Mouse (Mus musculus) lung, embryonic 15.5 days (tissue): ENCODE results near the gene Rec114. TPM values are rescaled to one million over a fixed set of nuclear protein-coding genes. Genes with fewer than 3 reads are reported as not detected.
A peak's percentile ranks its signal among the peaks of the same experiment; 100 is the strongest.

ENCODE experiments used
- ATAC-seq: fragments of 200-750 bp; cut with Nextera tagmentation; 2 replicates; pipeline ENCODE4 v1.8.0; 2017; ENCODE audit warnings: moderate number of reproducible peaks, borderline replicate concordance; ENCODE audit not compliant: low FRiP score, low TSS enrichment; ENCODE audit errors: extremely low read depth
- H3K27ac ChIP-seq: fragments of 300-500 bp; sonication (generic); 2 replicates; pipeline ENCODE4 v1.5.1; 2015; ENCODE audit warnings: moderate library complexity, mild to moderate bottlenecking, inconsistent platforms
- H3K27me3 ChIP-seq: fragments of 300-500 bp; sonication (generic); 2 replicates; pipeline ENCODE4 v1.6.1; 2015; ENCODE audit warnings: inconsistent platforms
- H3K36me3 ChIP-seq: fragments of 300-500 bp; sonication (generic); 2 replicates; pipeline ENCODE4 v1.6.1; 2015; ENCODE audit warnings: inconsistent platforms
- H3K4me1 ChIP-seq: fragments of 300-500 bp; sonication (generic); 2 replicates; pipeline ENCODE4 v1.6.1; 2015; ENCODE audit warnings: inconsistent platforms
- H3K4me2 ChIP-seq: fragments of 300-500 bp; sonication (generic); 2 replicates; pipeline ENCODE4 v1.6.1; 2015; ENCODE audit warnings: inconsistent platforms, mild to moderate bottlenecking, moderate library complexity
- H3K4me3 ChIP-seq: fragments of 300-500 bp; sonication (generic); 2 replicates; pipeline ENCODE4 v1.5.1; 2015; ENCODE audit warnings: mild to moderate bottlenecking, inconsistent platforms
- H3K9ac ChIP-seq: fragments of 300-500 bp; sonication (generic); 2 replicates; pipeline ENCODE4 v1.6.1; 2015; ENCODE audit warnings: inconsistent platforms
- H3K9me3 ChIP-seq: fragments of 300-500 bp; sonication (generic); 2 replicates; pipeline ENCODE4 v1.6.1; 2016; ENCODE audit warnings: inconsistent platforms
- WGBS: fragments of 180-500 bp; shearing (Covaris S2); methylation state at CpG from one replicate; pipeline ENCODE4 v1.1.7; 2015; 5-methylcytosine and 5-hydroxymethylcytosine counted together
- polyA plus RNA-seq: library from polyadenylated mRNA; unstranded; fragments of >200 nt; fragmentation: Nextera tagmentation; extraction: Ambion mirVana; gene quantifications from 2 replicates; pipeline ENCODE4 v1.2.1, GENCODE M21; 2015

Rec114 gene
- polyA plus RNA-seq, 1 experiment from 2014 or later, result 1.8 TPM

GRCm38 (mm10) chr9:58675371-58675770 is 68.4 kb downstream of the Rec114 start:
- Histone ChIP-seq H3K27ac (no peak overlapping the region), H3K4me3 (no peak overlapping the region), H3K4me1 (peaks cover 11% of the 10 kb centered on the region; the same call in 1 of the 2 replicates), H3K27me3 (no peaks in the 10 kb centered on the region), H3K4me2 (no peak overlapping the region), H3K36me3 (no peaks in the 10 kb centered on the region), H3K9ac (no peak overlapping the region), H3K9me3 (no peaks in the 10 kb centered on the region)
- no peak for ATAC-seq
- 35% methylated on average over 6 of the region's 6 CpGs for WGBS

- no peak overlapping the region for H3K4me2 ChIP-seq
- H3K4me1 ChIP-seq, result peaks cover 11% of the 10 kb centered on the region; the same call in 1 of the 2 replicates
- no peak overlapping the region for H3K27ac ChIP-seq
- 63% methylated on average over 11 of the region's 11 CpGs for WGBS
- no peak for ATAC-seq
- H3K4me3 ChIP-seq, result no peak overlapping the region
- no peaks in the 10 kb centered on the region for H3K27me3 ChIP-seq
- H3K9me3 ChIP-seq, result no peaks in the 10 kb centered on the region
- no peak overlapping the region for H3K9ac ChIP-seq
- no peaks in the 10 kb centered on the region for H3K36me3 ChIP-seq
Measured at GRCm38 (mm10) chr9:58674736-58675135, 69.0 kb downstream of the Rec114 start.

- Histone ChIP-seq H3K4me3 (no peak overlapping the region), H3K4me2 (no peak overlapping the region), H3K4me1 (peaks cover 11% of the 10 kb centered on the region; the same call in 1 of the 2 replicates), H3K9me3 (no peaks in the 10 kb centered on the region), H3K27me3 (no peaks in the 10 kb centered on the region), H3K36me3 (no peaks in the 10 kb centered on the region), H3K27ac (no peak overlapping the region), H3K9ac (no peak overlapping the region)
- 13% methylated on average over 4 of the region's 4 CpGs for WGBS
- no peak for ATAC-seq
Measured at GRCm38 (mm10) chr9:58672474-58672873, 71.3 kb downstream of the Rec114 start.

DNA sequence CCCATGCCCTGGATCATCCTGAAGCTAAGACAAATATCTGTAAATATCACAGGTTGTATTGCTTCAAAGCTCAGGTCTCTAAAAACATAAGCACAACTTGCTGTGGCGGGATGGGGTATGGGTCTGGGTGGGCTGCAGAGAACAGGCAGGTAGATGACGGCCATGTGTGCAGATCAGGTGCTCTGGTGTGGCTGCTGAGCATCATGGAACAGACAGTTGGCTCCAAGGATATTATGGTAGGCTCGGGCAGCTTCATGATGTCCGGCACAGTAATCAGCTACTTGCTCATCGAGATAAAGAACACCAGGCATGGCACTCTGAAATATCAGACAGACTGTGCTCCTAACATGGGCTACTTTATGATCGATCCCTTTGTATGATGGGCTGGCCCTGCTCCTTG is 73.9 kb downstream of the Rec114 start:
- ATAC-seq, result no peak
- WGBS, result 84% methylated on average over 6 of the region's 6 CpGs

GRCm38 (mm10) chr9:58669071-58669470 is 74.7 kb downstream of the Rec114 start:
- Histone ChIP-seq H3K27ac (no peak overlapping the region), H3K4me2 (no peak overlapping the region), H3K36me3 (0 out of 2 replicates have a peak, but pooled peaks cover 4% of the 10 kb centered on the region), H3K27me3 (no peaks in the 10 kb centered on the region), H3K4me3 (no peak overlapping the region), H3K9ac (no peak overlapping the region), H3K9me3 (no peaks in the 10 kb centered on the region), H3K4me1 (peaks cover 8% of the 10 kb centered on the region; the same call in 1 of the 2 replicates)
- no peak for ATAC-seq
- 65% methylated on average over 3 of the region's 3 CpGs for WGBS

More for the DNA sequence above, 73.9 kb downstream of the Rec114 start:
- Histone ChIP-seq H3K36me3 (0 out of 2 replicates have a peak, but pooled peaks cover 4% of the 10 kb centered on the region), H3K4me1 (peaks cover 9% of the 10 kb centered on the region; the same call in 1 of the 2 replicates), H3K4me3 (no peak overlapping the region), H3K27me3 (no peaks in the 10 kb centered on the region), H3K9me3 (no peaks in the 10 kb centered on the region), H3K9ac (no peak overlapping the region), H3K27ac (no peak overlapping the region), H3K4me2 (no peak overlapping the region)

DNA sequence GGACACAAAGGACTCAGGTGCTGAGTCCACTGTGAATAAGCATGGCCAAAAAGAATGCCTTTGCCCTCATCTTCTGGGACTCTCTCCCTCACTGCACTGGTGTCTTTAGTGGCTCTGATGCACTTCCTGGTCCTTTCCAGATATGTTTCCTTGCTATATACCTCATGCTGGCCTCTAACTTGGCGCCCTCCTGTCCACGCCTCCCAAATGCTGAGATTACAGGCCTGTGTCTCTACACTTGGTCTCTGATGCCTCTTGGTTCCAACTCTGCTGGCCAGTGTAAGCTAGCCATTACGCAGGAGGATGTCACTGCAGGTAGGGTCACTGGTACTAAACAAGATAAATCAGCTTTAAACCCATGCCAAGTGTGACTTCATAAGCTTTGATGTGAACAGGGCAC is 75.6 kb downstream of the Rec114 start:
- no peak for ATAC-seq
- no peak overlapping the region for H3K9ac ChIP-seq
- H3K27ac ChIP-seq, result no peak overlapping the region
- no peaks in the 10 kb centered on the region for H3K27me3 ChIP-seq
- no peak overlapping the region for H3K4me3 ChIP-seq
- 86% methylated on average over 3 of the region's 3 CpGs for WGBS
- no peak overlapping the region for H3K4me2 ChIP-seq
- no peaks in the 10 kb centered on the region for H3K9me3 ChIP-seq
- 0 out of 2 replicates have a peak, but pooled peaks cover 4% of the 10 kb centered on the region for H3K36me3 ChIP-seq
- peaks cover 8% of the 10 kb centered on the region; the same call in 1 of the 2 replicates for H3K4me1 ChIP-seq

GRCm38 (mm10) chr9:58667244-58667643 is 76.5 kb downstream of the Rec114 start:
- Histone ChIP-seq H3K36me3 (0 out of 2 replicates have a peak, but pooled peaks cover 5% of the 10 kb centered on the region), H3K4me1 (peaks cover 2% of the 10 kb centered on the region; the same call in 1 of the 2 replicates), H3K27ac (no peak overlapping the region), H3K9ac (no peak overlapping the region), H3K4me2 (no peak overlapping the region), H3K4me3 (no peak overlapping the region), H3K9me3 (no peaks in the 10 kb centered on the region), H3K27me3 (no peaks in the 10 kb centered on the region)
- no peak for ATAC-seq
- WGBS, result 58% methylated on average over 9 of the region's 9 CpGs

DNA sequence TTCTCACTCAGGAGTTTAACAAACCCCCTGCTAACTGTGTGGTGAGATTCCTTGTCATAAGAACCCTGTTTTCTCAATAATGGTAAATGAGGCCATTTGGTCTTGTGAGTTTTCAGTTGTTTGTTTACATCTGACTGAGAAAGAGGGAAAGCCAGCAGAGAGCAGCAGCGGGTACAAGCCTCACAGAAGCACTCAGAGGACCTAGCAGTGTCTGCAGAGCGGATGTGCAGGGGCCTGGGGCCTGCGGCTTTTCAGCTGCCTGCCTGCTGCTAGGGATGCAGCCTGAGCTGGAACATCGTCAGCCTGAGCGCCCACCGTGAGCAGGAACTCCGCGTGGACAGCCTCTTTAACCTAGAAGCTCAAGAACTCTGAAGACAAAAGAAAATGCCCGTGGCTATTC is 77.6 kb downstream of the Rec114 start:
- H3K4me2 ChIP-seq, result no peak overlapping the region
- H3K27ac ChIP-seq, result no peak overlapping the region
- H3K27me3 ChIP-seq, result no peaks in the 10 kb centered on the region
- no peak overlapping the region for H3K9ac ChIP-seq
- no peaks in the 10 kb centered on the region for H3K9me3 ChIP-seq
- no peaks in the 10 kb centered on the region for H3K4me1 ChIP-seq
- 48% methylated on average over 9 of the region's 9 CpGs for WGBS
- no peak overlapping the region for H3K4me3 ChIP-seq
- H3K36me3 ChIP-seq, result peaks cover 11% of the 10 kb centered on the region
- ATAC-seq, result no peak

DNA sequence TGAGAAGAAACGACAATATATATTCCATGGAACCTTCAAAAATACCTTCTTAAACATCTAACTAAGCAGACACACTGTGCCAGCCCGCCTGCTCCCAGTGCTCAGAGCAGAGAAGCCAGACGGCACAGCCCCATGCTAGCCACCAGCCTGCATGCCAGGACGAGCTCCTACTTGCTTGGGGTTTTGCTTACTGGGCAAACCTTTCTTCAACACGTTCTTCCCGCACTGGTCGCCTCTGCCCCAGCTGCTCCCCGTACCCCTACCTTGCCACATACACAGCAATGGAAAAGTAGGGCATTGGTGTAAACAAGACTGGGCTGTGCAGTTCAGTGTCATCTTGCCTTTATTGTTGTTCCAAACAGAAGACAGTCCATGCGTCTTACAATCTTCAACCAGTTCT is 78.3 kb downstream of the Rec114 start:
- Histone ChIP-seq H3K36me3 (peaks cover 11% of the 10 kb centered on the region), H3K4me3 (no peak overlapping the region), H3K27me3 (no peaks in the 10 kb centered on the region), H3K9me3 (no peaks in the 10 kb centered on the region), H3K9ac (no peak overlapping the region), H3K4me2 (no peak overlapping the region), H3K27ac (no peak overlapping the region), H3K4me1 (peaks cover 7% of the 10 kb centered on the region; the same call in 1 of the 2 replicates)
- 71% methylated on average over 9 of the region's 9 CpGs for WGBS
- ATAC-seq, result no peak

GRCm38 (mm10) chr9:58662791-58663190 is 81.0 kb downstream of the Rec114 start:
- peaks cover 11% of the 10 kb centered on the region for H3K36me3 ChIP-seq
- peaks cover 7% of the 10 kb centered on the region; the same call in 1 of the 2 replicates for H3K4me1 ChIP-seq
- no peak overlapping the region for H3K9ac ChIP-seq
- no peaks in the 10 kb centered on the region for H3K27me3 ChIP-seq
- ATAC-seq, result no peak
- no peaks in the 10 kb centered on the region for H3K9me3 ChIP-seq
- 81% methylated on average over 3 of the region's 3 CpGs for WGBS
- no peak overlapping the region for H3K27ac ChIP-seq
- H3K4me2 ChIP-seq, result no peak overlapping the region
- H3K4me3 ChIP-seq, result no peak overlapping the region

DNA sequence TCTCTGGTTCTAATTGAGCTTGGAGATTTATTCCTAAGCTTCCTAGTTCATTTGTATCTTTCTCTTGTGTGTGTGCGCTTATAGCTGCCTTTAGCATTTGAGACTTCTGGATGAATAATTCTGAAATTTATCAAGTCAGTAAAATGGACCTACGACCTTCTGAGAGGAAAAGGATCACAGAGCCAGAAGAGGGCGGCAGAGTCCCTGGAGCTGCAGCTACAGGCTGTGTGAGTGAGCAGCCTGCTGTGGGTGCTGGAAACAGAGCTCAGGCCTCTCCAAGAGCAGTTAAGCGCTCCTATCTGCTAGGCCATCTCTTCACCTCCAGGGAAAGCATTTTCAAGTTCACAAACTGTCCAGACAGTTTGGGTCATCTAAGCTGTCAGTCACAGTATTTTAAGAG is 81.8 kb downstream of the Rec114 start:
- Histone ChIP-seq H3K9ac (no peak overlapping the region), H3K27ac (no peak overlapping the region), H3K4me2 (no peak overlapping the region), H3K27me3 (no peaks in the 10 kb centered on the region), H3K4me1 (peaks cover 8% of the 10 kb centered on the region; the same call in 1 of the 2 replicates), H3K9me3 (no peaks in the 10 kb centered on the region), H3K4me3 (no peak overlapping the region), H3K36me3 (peaks cover 11% of the 10 kb centered on the region)
- WGBS, result 89% methylated on average over 4 of the region's 4 CpGs
- ATAC-seq, result no peak

DNA sequence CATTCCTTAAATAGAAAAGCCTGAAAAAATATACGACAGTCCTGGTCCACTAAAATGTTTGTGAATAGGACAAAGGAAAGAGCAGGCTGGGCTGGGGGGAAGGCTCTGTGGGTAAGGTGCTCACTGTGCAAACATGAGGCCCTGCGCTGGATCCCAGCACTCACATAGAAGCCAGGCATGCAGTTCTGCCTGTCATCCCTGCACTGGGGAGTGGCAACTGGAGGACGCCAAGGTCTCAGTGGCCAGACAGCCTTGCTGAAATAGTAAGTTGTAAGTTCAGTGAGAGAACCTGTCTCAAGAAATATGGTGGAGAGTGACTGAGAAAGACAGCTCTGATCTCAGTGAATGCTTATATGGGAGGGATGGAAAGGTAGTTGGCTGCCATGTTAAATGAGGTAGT is 83.1 kb downstream of the Rec114 start:
- no peak overlapping the region for H3K27ac ChIP-seq
- no peak overlapping the region for H3K4me3 ChIP-seq
- peaks cover 11% of the 10 kb centered on the region for H3K36me3 ChIP-seq
- H3K9ac ChIP-seq, result no peak overlapping the region
- WGBS, result 79% methylated on average over 3 of the region's 3 CpGs
- H3K4me1 ChIP-seq, result peaks cover 11% of the 10 kb centered on the region; the same call in 1 of the 2 replicates
- H3K9me3 ChIP-seq, result no peaks in the 10 kb centered on the region
- no peak overlapping the region for H3K4me2 ChIP-seq
- no peak for ATAC-seq
- no peaks in the 10 kb centered on the region for H3K27me3 ChIP-seq

DNA sequence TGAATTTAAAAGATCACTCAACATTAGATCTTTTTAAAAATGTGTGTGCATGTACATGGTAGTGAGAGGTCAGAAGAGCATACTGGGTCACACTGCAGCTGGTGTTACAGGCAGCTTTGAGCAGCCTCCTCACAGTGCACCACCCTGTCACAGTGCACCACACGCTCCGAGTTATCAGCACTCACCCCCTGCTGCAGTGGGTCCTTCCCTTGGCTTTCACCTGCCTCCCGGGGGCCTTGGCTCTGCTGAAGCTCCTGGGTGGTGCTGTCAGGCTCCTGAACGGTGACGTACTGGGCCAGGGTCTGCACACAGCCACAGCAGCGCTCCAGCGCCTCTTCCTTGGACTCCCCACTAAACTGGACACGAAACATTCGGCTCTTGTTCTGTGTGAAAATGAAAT is 83.8 kb downstream of the Rec114 start:
- Histone ChIP-seq H3K9me3 (no peaks in the 10 kb centered on the region), H3K27me3 (no peaks in the 10 kb centered on the region), H3K9ac (no peak overlapping the region), H3K4me1 (peaks cover 11% of the 10 kb centered on the region), H3K4me3 (no peak overlapping the region), H3K27ac (peak overlapping the region; percentile 7; the same call in 1 of the 2 replicates), H3K4me2 (no peak overlapping the region), H3K36me3 (peaks cover 7% of the 10 kb centered on the region)
- 56% methylated on average over 9 of the region's 9 CpGs for WGBS
- ATAC-seq, result no peak
